Mouse (Mus musculus): ENCODE results near the gene Hnrnpul2. TPM values are rescaled to one million over a fixed set of nuclear protein-coding genes. Genes with fewer than 3 reads are reported as not detected.
"Not testable (repeated sequence)": the region's sequence is repeated elsewhere in the genome, so short reads cannot be mapped to it uniquely, and the experiment has no call there.

Gene Hnrnpul2
- polyA plus RNA-seq, 1 experiment, result 28.0 TPM

DNA sequence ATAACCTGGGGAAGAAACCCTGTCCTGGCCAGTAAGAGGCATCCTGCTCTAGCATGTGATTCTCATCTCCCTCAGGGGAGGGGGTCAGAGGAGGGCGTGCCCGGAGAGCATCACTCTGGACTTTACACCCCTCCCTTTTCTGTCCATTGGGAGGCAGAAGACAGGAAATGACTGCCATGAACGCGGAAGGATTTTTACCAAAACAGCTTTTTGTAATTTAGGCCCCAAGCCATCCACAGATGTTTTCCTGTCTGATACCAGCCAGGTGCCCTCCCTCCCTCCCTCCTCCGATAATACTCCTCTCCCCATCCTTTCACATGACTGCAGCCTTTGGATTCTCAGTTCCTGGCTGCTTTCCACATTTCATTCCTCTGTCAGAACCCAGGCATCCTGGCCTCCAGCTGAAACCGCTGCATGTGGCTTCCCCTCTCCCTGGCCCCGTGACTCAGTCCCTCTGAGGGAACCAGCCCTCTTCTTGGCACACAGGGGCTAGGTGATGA lies 30.6 kb downstream of the Hnrnpul2 start, which contains the start of gene Lrrn4cl:
Gene Lrrn4cl, plus strand, starts transcription at position 367 of the 500 bp plus-strand sequence.
- WGBS, result 26% methylated on average over 7 of the region's 7 CpGs
- no peak for TF ChIP-seq CTCF (IDR thresholded peaks at IDR 0.05; ENCODE audit: insufficient read depth, low read length)
- TF ChIP-seq POLR2A (IDR thresholded peaks at IDR 0.05; ENCODE audit: borderline replicate concordance, extremely low read depth, low read depth, low read length), result no peak
- H3K4me1 ChIP-seq (ENCODE audit: control insufficient read depth, insufficient read depth, low read length), result no peaks in the 10 kb centered on the region
- no peak within 1 kb of the TSS for H3K4me3 ChIP-seq (replicated peaks; ENCODE audit: extremely low read depth, low read depth, low read length)
- DNase-seq, result no peak

DNA sequence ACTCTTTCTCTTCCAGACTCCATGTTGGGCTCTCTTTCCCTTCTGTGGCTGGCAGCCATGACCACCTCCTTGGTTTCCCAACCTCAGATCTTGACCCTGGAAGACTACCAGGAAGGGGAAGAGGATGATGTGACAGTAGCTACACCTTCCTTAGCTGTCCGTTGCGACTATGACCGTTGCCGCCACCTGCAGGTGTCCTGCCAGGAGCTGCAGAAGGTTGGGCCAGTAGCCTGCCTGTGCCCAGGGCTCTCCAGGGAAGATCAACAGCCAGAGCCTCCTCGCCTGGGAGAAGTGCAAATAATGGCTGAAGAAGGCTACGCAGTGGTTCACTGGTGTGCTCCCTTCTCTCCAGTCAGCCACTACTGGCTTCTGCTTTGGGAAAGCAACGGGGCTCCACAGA lies 31.8 kb downstream of the Hnrnpul2 start:
- WGBS, result 42% methylated on average over 7 of the region's 7 CpGs

DNA sequence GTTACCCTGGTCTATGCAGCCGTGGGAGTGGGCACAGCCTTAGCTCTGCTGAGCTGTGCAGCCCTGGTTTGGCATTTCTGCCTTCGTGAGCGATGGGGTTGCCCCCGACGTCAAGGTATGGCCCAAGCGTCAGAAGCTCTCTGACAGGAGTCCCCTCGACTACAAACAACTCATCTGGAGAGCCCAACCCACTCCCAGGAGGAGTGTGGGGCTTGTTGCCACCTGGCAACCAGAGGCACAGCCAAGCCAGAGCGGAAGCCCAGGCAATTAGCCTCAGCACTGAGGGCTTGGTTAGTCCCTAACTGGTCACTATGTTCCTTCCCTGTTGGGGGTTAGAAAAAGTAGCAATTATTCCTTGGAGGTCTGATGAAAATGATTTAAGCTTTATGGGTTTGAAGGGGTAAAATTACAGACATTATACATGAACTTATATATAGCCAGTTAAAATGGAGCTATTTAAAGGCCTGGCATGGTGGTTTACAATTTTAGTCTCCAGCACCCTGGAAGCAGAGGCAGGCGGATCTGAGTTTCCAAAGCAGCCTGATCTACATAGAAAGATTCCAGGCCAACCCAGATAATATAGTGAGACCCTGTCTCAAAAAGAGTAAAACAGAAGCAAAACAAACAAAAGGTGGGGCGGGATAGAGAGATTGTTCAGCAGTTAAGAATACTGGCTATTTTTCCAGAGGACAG lies 32.6 kb downstream of the Hnrnpul2 start:
- H3K4me3 ChIP-seq (replicated peaks; ENCODE audit: extremely low read depth, low read depth, low read length), result peak overlapping the region; percentile 3
- no peak for TF ChIP-seq CTCF (IDR thresholded peaks at IDR 0.05; ENCODE audit: insufficient read depth, low read length)
- TF ChIP-seq POLR2A (IDR thresholded peaks at IDR 0.05; ENCODE audit: borderline replicate concordance, extremely low read depth, low read depth, low read length), result no peak
- DNase-seq, result no peak
- 57% methylated on average over 10 of the region's 10 CpGs for WGBS
- no peaks in the 10 kb centered on the region for H3K4me1 ChIP-seq (ENCODE audit: control insufficient read depth, insufficient read depth, low read length)

More for the DNA sequence above, 31.8 kb downstream of the Hnrnpul2 start:
- peak; percentile 43 for DNase-seq
- Histone ChIP-seq H3K4me3 (replicated peaks; ENCODE audit: extremely low read depth, low read depth, low read length) (no peak overlapping the region), H3K4me1 (ENCODE audit: control insufficient read depth, insufficient read depth, low read length) (no peaks in the 10 kb centered on the region)
- TF ChIP-seq POLR2A (IDR thresholded peaks at IDR 0.05; ENCODE audit: borderline replicate concordance, extremely low read depth, low read depth, low read length), result no peak
- TF ChIP-seq CTCF (IDR thresholded peaks at IDR 0.05; ENCODE audit: insufficient read depth, low read length), result peak; percentile 22; the same call in 1 of the 2 replicates

DNA sequence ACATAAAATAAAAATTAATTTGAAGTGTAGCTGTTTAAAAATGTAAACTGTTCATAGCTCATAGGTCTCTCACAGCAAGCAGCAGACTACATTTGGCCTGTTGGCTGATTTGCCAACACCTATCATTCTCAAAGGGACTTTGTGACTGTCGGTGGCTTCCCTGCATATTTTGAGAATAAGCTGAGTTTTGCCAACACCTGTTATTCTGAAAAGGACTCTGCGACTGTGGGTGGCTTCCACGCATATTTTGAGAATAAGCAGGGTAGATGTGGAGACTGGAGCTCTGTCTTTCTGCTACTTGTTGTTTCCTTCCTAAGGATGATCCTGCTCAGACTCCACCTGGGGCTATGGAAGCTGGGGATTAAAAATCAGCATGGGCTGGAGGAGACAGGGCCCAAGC lies 33.3 kb downstream of the Hnrnpul2 start:
- Histone ChIP-seq H3K4me1 (ENCODE audit: control insufficient read depth, insufficient read depth, low read length) (no peaks in the 10 kb centered on the region), H3K4me3 (replicated peaks; ENCODE audit: extremely low read depth, low read depth, low read length) (no peak overlapping the region)
- DNase-seq, result no peak
- no peak for TF ChIP-seq CTCF (IDR thresholded peaks at IDR 0.05; ENCODE audit: insufficient read depth, low read length)
- TF ChIP-seq POLR2A (IDR thresholded peaks at IDR 0.05; ENCODE audit: borderline replicate concordance, extremely low read depth, low read depth, low read length), result no peak
- WGBS, result 77% methylated on average over 3 of the region's 3 CpGs

DNA sequence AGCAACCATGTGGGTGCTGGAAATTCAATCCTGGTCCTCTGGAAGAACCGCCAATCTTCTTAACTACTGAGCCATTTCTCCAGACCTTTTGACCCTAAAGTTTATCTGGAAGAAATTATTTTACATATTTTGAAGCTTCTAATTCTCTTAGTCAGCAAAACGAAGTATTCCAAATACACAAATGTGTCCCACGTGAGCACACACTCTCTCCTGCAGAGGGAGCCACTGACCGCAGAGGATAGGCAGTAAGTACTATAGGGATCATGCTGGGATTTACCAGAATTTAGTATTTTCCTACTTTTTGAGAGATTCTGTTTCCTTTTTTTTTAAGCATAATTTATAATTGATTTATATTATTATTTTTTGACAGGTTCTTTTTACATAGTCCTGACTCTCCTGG lies 37.9 kb downstream of the Hnrnpul2 start:
- DNase-seq, result no peak

DNA sequence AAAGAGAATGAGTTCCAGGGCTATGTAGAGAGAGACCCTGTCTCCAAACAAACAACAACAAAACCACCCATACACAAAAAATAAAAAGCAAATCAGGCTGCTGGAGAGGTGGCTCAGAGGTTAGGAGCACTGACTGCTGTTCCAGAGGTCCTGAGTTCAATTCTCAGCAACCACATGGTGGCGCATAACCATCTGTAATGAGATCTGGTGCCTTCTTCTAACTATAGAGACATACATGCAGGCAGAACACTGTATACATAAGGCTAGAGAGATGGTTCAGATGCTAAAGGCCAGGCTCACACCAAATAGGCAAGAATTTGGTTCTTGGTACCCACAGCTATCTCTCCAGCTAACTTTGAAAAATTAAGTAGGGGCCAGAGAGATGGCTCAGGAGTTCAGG lies 39.2 kb downstream of the Hnrnpul2 start:
- H3K4me3 ChIP-seq (replicated peaks; ENCODE audit: extremely low read depth, low read depth, low read length), result no peak overlapping the region
- no peak for DNase-seq
- 25% methylated on average over 1 of the region's 1 CpGs for WGBS
- no peak for TF ChIP-seq CTCF (IDR thresholded peaks at IDR 0.05; ENCODE audit: insufficient read depth, low read length)
- TF ChIP-seq POLR2A (IDR thresholded peaks at IDR 0.05; ENCODE audit: borderline replicate concordance, extremely low read depth, low read depth, low read length), result no peak
- no peaks in the 10 kb centered on the region for H3K4me1 ChIP-seq (ENCODE audit: control insufficient read depth, insufficient read depth, low read length)

More for the DNA sequence above, 37.9 kb downstream of the Hnrnpul2 start:
- Histone ChIP-seq H3K4me3 (replicated peaks; ENCODE audit: extremely low read depth, low read depth, low read length) (no peak overlapping the region), H3K4me1 (ENCODE audit: control insufficient read depth, insufficient read depth, low read length) (no peaks in the 10 kb centered on the region)
- TF ChIP-seq POLR2A (IDR thresholded peaks at IDR 0.05; ENCODE audit: borderline replicate concordance, extremely low read depth, low read depth, low read length) (no peak), CTCF (IDR thresholded peaks at IDR 0.05; ENCODE audit: insufficient read depth, low read length) (peak; percentile 86)
- 31% methylated on average over 4 of the region's 4 CpGs for WGBS

DNA sequence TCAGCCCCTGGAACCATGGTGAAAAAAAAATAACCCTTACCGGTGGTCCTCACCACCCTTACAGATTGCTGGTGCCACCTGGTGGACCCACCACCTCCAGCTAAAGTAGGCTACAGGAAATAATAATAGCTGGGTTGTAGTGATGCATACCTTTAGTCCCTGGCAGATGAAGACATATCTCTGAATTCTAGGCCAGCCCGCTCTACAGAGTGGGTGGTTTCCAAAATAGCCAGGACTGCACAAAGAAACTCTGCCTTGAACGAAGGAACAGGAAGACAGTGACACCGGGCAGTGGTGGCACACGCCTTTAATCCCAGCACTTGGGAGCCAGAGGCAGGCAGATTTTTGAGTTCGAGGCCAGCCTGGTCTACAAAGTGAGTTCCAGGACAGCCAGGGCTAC lies 44.5 kb downstream of the Hnrnpul2 start:
- H3K4me3 ChIP-seq (replicated peaks; ENCODE audit: extremely low read depth, low read depth, low read length), result no peak overlapping the region
- no peaks in the 10 kb centered on the region for H3K4me1 ChIP-seq (ENCODE audit: control insufficient read depth, insufficient read depth, low read length)
- no peak for DNase-seq
- no peak for TF ChIP-seq CTCF (IDR thresholded peaks at IDR 0.05; ENCODE audit: insufficient read depth, low read length)
- TF ChIP-seq POLR2A (IDR thresholded peaks at IDR 0.05; ENCODE audit: borderline replicate concordance, extremely low read depth, low read depth, low read length), result no peak
- WGBS, result 74% methylated on average over 6 of the region's 6 CpGs

DNA sequence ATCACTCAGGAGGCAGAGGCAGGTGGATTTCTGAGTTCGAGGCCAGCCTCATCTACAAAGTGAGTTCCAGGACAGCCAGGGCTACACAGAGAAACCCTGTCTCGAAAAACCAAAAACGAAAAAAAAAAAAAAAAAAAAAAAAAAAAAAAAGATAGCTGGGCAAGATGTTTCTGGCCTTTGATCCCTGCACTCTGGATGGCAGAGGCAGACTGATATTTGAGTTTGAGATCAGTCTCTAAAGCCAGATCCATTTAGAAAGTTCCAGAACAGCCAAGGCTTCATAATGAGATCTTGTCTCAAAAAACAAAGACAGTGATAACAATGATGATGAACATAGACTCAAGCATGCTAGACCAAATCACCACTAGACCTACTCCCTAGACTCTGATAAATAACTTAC lies 50.6 kb downstream of the Hnrnpul2 start:
- not testable (repeated sequence) for H3K4me1 ChIP-seq (ENCODE audit: control insufficient read depth, insufficient read depth, low read length); DNase-seq; H3K4me3 ChIP-seq (replicated peaks; ENCODE audit: extremely low read depth, low read depth, low read length)
- whole genome bisulfite sequencing, result 73% methylated on average over 3 of the region's 3 CpGs

DNA sequence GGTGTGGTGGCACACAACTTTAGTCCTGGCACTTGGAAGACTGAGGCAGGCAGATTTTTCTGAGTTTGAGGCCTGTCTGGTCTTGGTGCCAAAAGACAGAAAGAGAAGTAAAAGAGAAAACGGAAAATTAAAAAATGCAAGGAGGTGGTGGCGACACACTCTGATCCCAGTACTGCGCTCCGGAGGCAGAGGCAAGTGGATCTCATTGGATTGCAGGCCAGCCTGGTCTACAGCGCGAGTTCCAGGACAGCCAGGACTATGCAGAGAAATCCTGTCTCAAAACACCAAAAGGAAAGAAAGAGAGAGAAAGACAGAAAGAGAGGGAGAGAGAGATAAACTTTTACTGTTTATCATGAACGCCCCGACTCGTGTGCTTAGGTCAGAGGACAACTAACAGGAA lies 51.0 kb downstream of the Hnrnpul2 start:
- H3K4me1 ChIP-seq (ENCODE audit: control insufficient read depth, insufficient read depth, low read length), result no peaks in the 10 kb centered on the region; the same call in 1 of the 2 replicates
- DNase-seq, result no peak
- 20% methylated on average over 9 of the region's 9 CpGs for WGBS
- TF ChIP-seq POLR2A (IDR thresholded peaks at IDR 0.05; ENCODE audit: borderline replicate concordance, extremely low read depth, low read depth, low read length) (no peak), CTCF (IDR thresholded peaks at IDR 0.05; ENCODE audit: insufficient read depth, low read length) (no peak)
- peak overlapping the region; percentile 72 for H3K4me3 ChIP-seq (replicated peaks; ENCODE audit: extremely low read depth, low read depth, low read length)
